Mouse (Mus musculus) liver, postnatal 0 days (tissue): ENCODE measurements around the gene Kdm1b.

ENCODE experiments used
- CTCF ChIP-seq: sonication (generic); IDR thresholded peaks from 2 replicates; pipeline ENCODE4 v1.5.1; 2016; ENCODE audit warnings: antibody characterized with exemption, low read depth
- EP300 ChIP-seq: IDR thresholded peaks from 2 replicates; pipeline ENCODE4 v1.6.1; 2016; ENCODE audit warnings: antibody characterized with exemption, low read depth, mild to moderate bottlenecking

- TF ChIP-seq CTCF (no peak), EP300 (no peak)
Observed at GRCm38 (mm10) chr13:47033602-47034001, 9.7 kb upstream of the Kdm1b start.
